32 mouse cellular contexts compared by ENCODE assay signal in the genomic region with DNA sequence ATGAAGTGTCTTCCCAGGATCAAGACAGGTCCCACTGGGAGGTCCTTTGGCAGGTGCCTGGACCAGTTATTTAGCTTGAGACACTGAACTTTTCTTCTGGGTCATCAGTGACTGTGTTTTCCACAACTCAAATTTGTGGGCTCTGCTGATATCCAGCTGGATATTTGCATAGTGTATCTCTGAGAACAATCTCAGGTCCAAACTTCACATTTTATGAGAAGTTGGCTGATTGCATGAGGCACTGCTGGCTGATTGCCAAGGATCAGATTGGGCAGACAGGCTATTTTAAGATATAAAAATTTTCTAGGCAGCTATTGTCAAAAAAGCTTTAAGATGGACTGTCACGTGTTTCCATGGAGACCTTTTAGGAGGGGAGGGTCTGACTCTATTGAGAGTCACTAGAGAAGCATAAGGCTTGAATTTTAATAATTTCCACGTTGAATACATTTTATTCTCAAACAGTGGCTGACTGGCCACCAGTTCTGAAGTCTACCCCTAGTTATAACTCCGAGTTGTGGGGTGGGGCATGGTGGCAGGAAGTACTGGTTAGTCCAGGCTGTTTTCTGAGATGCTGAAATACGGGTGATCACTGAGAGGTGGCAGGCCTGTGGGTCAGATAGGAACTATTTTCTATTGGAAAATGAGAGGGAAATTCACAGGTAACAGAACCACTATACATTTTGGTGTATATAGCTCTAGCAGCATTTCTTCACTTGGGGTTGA. TPM values are rescaled to one million over a fixed set of nuclear protein-coding genes. Genes with fewer than 3 reads are reported as not detected.
DNase-seq lines count a peak whose midpoint lies in the region; ATAC-seq and TF ChIP-seq lines count a peak whose summit lies in the region.
"Had no signal": no experiment of that assay in that cellular context is flagged by ENCODE, and none has a peak within 500 bp of the region (broad histone marks: within the 10 kb centered on the region; RNA-seq: fewer than 3 reads in every experiment).

No protein-coding gene starts in this region.

- peak; percentile 47; the same call in 1 of the 2 replicates for ATAC-seq in liver, postnatal 0 days
- ATAC-seq in liver, embryonic 12.5 days = no peak
- peak; percentile 62 for ATAC-seq in intestine, embryonic 15.5 days
- ATAC-seq in megakaryocyte-erythroid progenitor cell, adult 5-6 weeks (replicated peaks; ENCODE audit: low FRiP score, low TSS enrichment, poor library complexity, severe bottlenecking) = no peak
- ATAC-seq: activated CD4-positive, CD25-positive, alpha-beta regulatory T cell, adult 4 months had no signal

- no peaks in the 10 kb centered on the region for H3K27me3 ChIP-seq in liver, postnatal 0 days (ENCODE audit: insufficient read depth, low read length)
- no peaks in the 10 kb centered on the region for H3K27me3 ChIP-seq in liver, embryonic 12.5 days (replicated peaks)
- H3K27me3 ChIP-seq in intestine, embryonic 15.5 days (replicated peaks) = no peaks in the 10 kb centered on the region
- H3K27me3 ChIP-seq: CH12.LX; midbrain, embryonic 12.5 days; neural tube, embryonic 12.5 days had no signal

- no peak for TF ChIP-seq CTCF in liver, postnatal 0 days (IDR thresholded peaks at IDR 0.05; ENCODE audit: low read depth)

- H3K4me2 ChIP-seq in liver, postnatal 0 days (ENCODE audit: low read depth, low read length) = no peak overlapping the region
- no peak overlapping the region for H3K4me2 ChIP-seq in liver, embryonic 12.5 days
- H3K4me2 ChIP-seq in intestine, embryonic 15.5 days (replicated peaks) = no peak overlapping the region
- H3K4me2 ChIP-seq: heart, embryonic 11.5 days; midbrain, embryonic 12.5 days; neural tube, embryonic 12.5 days had no signal

- H3K9me3 ChIP-seq in liver, postnatal 0 days (ENCODE audit: low read length) = no peaks in the 10 kb centered on the region
- H3K9me3 ChIP-seq in liver, embryonic 12.5 days (replicated peaks) = no peaks in the 10 kb centered on the region
- H3K9me3 ChIP-seq in intestine, embryonic 15.5 days = no peaks in the 10 kb centered on the region
- H3K9me3 ChIP-seq: forebrain, embryonic 10.5 days; G1E; hindbrain, embryonic 10.5 days; midbrain, embryonic 12.5 days; neural tube, embryonic 12.5 days had no signal

- no peaks in the 10 kb centered on the region for H3K4me1 ChIP-seq in liver, postnatal 0 days (ENCODE audit: insufficient read depth)
- H3K4me1 ChIP-seq in liver, embryonic 12.5 days = no peaks in the 10 kb centered on the region
- H3K4me1 ChIP-seq in intestine, embryonic 15.5 days (replicated peaks) = peaks cover 4% of the 10 kb centered on the region; the same call in 1 of the 2 replicates
- H3K4me1 ChIP-seq: forebrain, embryonic 10.5 days; hindbrain, embryonic 10.5 days; midbrain, embryonic 12.5 days; neural tube, embryonic 12.5 days had no signal

- DNase-seq in cerebellum, postnatal 10 days = peak; percentile 15 to 18
- no peak for DNase-seq in cerebellum, postnatal 25 days
- DNase-seq in liver, postnatal 0 days = peak; percentile 36
- peak; percentile 38 for DNase-seq in adipocyte (ENCODE audit: low spot score)
- DNase-seq: B cell, adult 2 months; cerebellum, adult 11 months; cerebellum, adult 9-11 months; gastrocnemius, adult 2 months; heart, postnatal 10 days; kidney, adult 2 months; layer of hippocampus, adult 9-11 months; lung, postnatal 14 days; retina, postnatal 1 day; right cerebral cortex, postnatal 25 days; thymus, postnatal 14 days had no signal

- H3K4me3 ChIP-seq in liver, postnatal 0 days (ENCODE audit: low read depth, low read length) = no peak overlapping the region
- H3K4me3 ChIP-seq in liver, embryonic 12.5 days = no peak overlapping the region
- no peak overlapping the region for H3K4me3 ChIP-seq in intestine, embryonic 15.5 days (replicated peaks)
- H3K4me3 ChIP-seq: forebrain, embryonic 10.5 days; gastrocnemius, adult 2 months; hindbrain, embryonic 10.5 days; left cerebral cortex, adult 2 months; midbrain, embryonic 12.5 days; neural tube, embryonic 12.5 days had no signal

- WGBS in liver, postnatal 0 days (ENCODE audit: insufficient replicate concordance) = 56% methylated on average over 4 of the region's 4 CpGs
- WGBS in liver, embryonic 12.5 days (ENCODE audit: insufficient replicate concordance) = 41% methylated on average over 4 of the region's 4 CpGs
- WGBS in intestine, embryonic 15.5 days = 56% methylated on average over 4 of the region's 4 CpGs

- no peak for TF ChIP-seq EP300 in liver, postnatal 0 days (IDR thresholded peaks at IDR 0.05; ENCODE audit: low read depth)

- no peak overlapping the region for H3K9ac ChIP-seq in liver, postnatal 0 days (replicated peaks)
- H3K9ac ChIP-seq in liver, embryonic 12.5 days = no peak overlapping the region
- H3K9ac ChIP-seq in intestine, embryonic 15.5 days = no peak overlapping the region
- H3K9ac ChIP-seq: midbrain, embryonic 12.5 days; neural tube, embryonic 12.5 days had no signal

- H3K36me3 ChIP-seq in liver, postnatal 0 days (replicated peaks; ENCODE audit: insufficient read depth, low read length) = no peaks in the 10 kb centered on the region
- H3K36me3 ChIP-seq in liver, embryonic 12.5 days = no peaks in the 10 kb centered on the region
- H3K36me3 ChIP-seq in intestine, embryonic 15.5 days = no peaks in the 10 kb centered on the region
- H3K36me3 ChIP-seq: forebrain, embryonic 10.5 days; G1E; hindbrain, embryonic 10.5 days; midbrain, embryonic 12.5 days; neural tube, embryonic 12.5 days had no signal

- no peak overlapping the region for H3K27ac ChIP-seq in liver, postnatal 0 days (ENCODE audit: low read depth)
- no peak overlapping the region for H3K27ac ChIP-seq in liver, embryonic 12.5 days
- no peak overlapping the region for H3K27ac ChIP-seq in intestine, embryonic 15.5 days
- H3K27ac ChIP-seq: forebrain, embryonic 10.5 days; gastrocnemius, adult 2 months; hindbrain, embryonic 10.5 days; kidney, postnatal 0 days; left cerebral cortex, adult 2 months; midbrain, embryonic 12.5 days; neural tube, embryonic 12.5 days had no signal

RNA-seq across cellular contexts. Expression of a gene that starts 21.4 kb away (rescaled TPM):
- 0.39 and 0.69 TPM in 2 replicates for polyA plus RNA-seq in liver, postnatal 0 days (2015; fragmentation: Nextera tagmentation; extraction: Ambion mirVana)
- 0.50 and 0.68 TPM in 2 replicates for polyA plus RNA-seq in liver, embryonic 12.5 days (2016; fragmentation: Nextera tagmentation; extraction: Ambion mirVana)
- polyA plus RNA-seq in intestine, embryonic 15.5 days (2015; fragmentation: Nextera tagmentation; extraction: Ambion mirVana) = 2.1 and 2.6 TPM in 2 replicates
- total RNA-seq in megakaryocyte-erythroid progenitor cell, adult 5-6 weeks (2014; fragmentation: Nextera tagmentation) = 0.55 TPM in 1 of 2 replicates, not detected in the other
- total RNA-seq in megakaryocyte-erythroid progenitor cell, adult 5-6 weeks (2017) = 0.65 TPM in 1 of 2 replicates, not detected in the other
- total RNA-seq: CH12.LX; granulocyte monocyte progenitor cell, adult 5-6 weeks had no signal
- polyA plus RNA-seq: activated CD4-positive, CD25-positive, alpha-beta regulatory T cell, adult 4 months; G1E had no signal

RNA-seq across cellular contexts. Expression of a gene that starts 43.4 kb away (rescaled TPM):
- 7.6 and 8.4 TPM in 2 replicates for polyA plus RNA-seq in liver, postnatal 0 days (2015; fragmentation: Nextera tagmentation; extraction: Ambion mirVana)
- polyA plus RNA-seq in liver, embryonic 12.5 days (2016; fragmentation: Nextera tagmentation; extraction: Ambion mirVana) = 0.05 TPM in 1 of 2 replicates, not detected in the other
- polyA plus RNA-seq in intestine, embryonic 15.5 days (2015; fragmentation: Nextera tagmentation; extraction: Ambion mirVana) = 0.10 and 0.20 TPM in 2 replicates
- 0.92 and 9.3 TPM in 2 replicates for total RNA-seq in megakaryocyte-erythroid progenitor cell, adult 5-6 weeks (2014; fragmentation: Nextera tagmentation)
- 0.66 TPM in 1 of 2 replicates, not detected in the other for total RNA-seq in megakaryocyte-erythroid progenitor cell, adult 5-6 weeks (2017)
- total RNA-seq: gastrocnemius, adult 2 months; granulocyte monocyte progenitor cell, adult 5-6 weeks; left cerebral cortex, postnatal 36 days; megakaryocyte progenitor cell, adult 5-6 weeks had no signal
- polyA plus RNA-seq: embryonic facial prominence, embryonic 11.5 days; forebrain, embryonic 10.5 days; G1E; hindbrain, embryonic 10.5 days; kidney, postnatal 0 days; midbrain, embryonic 12.5 days; neural tube, embryonic 12.5 days had no signal

Comparison
In these comparisons a context has a peak if more than half of its experiments do, and no peak if none do; other contexts are left out.
1. DNase-seq: peak in cerebellum, postnatal 10 days (2 of 2), liver, postnatal 0 days (single experiment) and adipocyte (single experiment); none in cerebellum, postnatal 25 days (0 of 2).
2. ATAC-seq: peak in liver, postnatal 0 days (single experiment) and intestine, embryonic 15.5 days (single experiment); none in liver, embryonic 12.5 days (single experiment) and megakaryocyte-erythroid progenitor cell, adult 5-6 weeks (single experiment).